Mouse (Mus musculus) hindbrain, embryonic 16.5 days (tissue): ENCODE measurements at regions not wholly inside any gene's neighbourhood (a gene's known extent, or its start where the extent isn't known, plus 50 kb on each side); places are given as distances from the start of the nearest gene placed in this dataset.

Source experiments
- ATAC-seq: fragments of 200-750 bp; cut with Nextera tagmentation; 2 replicates; pipeline ENCODE4 v1.8.0; 2017; ENCODE audit warnings: moderate TSS enrichment, moderate library complexity
- H3K27ac ChIP-seq: fragments of 300-500 bp; sonication (generic); 2 replicates; pipeline ENCODE4 v1.5.1; 2014; ENCODE audit warnings: low read depth, mild to moderate bottlenecking, control low read depth, low read length, moderate library complexity
- H3K27me3 ChIP-seq: fragments of 300-500 bp; sonication (generic); replicated peaks from 2 replicates; pipeline ENCODE4 v1.6.1; 2014; ENCODE audit warnings: low read length; ENCODE audit not compliant: control insufficient read depth, insufficient read depth
- H3K36me3 ChIP-seq: fragments of 300-500 bp; sonication (generic); 2 replicates; pipeline ENCODE4 v1.6.1; 2014; ENCODE audit warnings: mild to moderate bottlenecking, low read length, moderate library complexity, mixed read lengths; ENCODE audit not compliant: control insufficient read depth, insufficient read depth
- H3K4me1 ChIP-seq: fragments of 300-500 bp; sonication (generic); 2 replicates; pipeline ENCODE4 v1.6.1; 2014; ENCODE audit warnings: low read depth, low read length; ENCODE audit not compliant: control insufficient read depth, insufficient read depth
- H3K4me2 ChIP-seq: fragments of 300-500 bp; sonication (generic); 2 replicates; pipeline ENCODE4 v1.6.1; 2014; ENCODE audit warnings: mild to moderate bottlenecking, low read length, control low read depth, moderate library complexity
- H3K4me3 ChIP-seq: fragments of 300-500 bp; sonication (generic); 2 replicates; pipeline ENCODE4 v1.5.1; 2014; ENCODE audit warnings: mild to moderate bottlenecking, low read length, control low read depth, moderate library complexity
- H3K9ac ChIP-seq: fragments of 300-500 bp; sonication (generic); 2 replicates; pipeline ENCODE4 v1.6.1; 2014; ENCODE audit warnings: low read depth, mild to moderate bottlenecking, control low read depth, low read length, moderate library complexity
- H3K9me3 ChIP-seq: fragments of 300-500 bp; sonication (generic); 2 replicates; pipeline ENCODE4 v1.6.1; 2014; ENCODE audit warnings: mild to moderate bottlenecking, low read length, moderate library complexity; ENCODE audit not compliant: control insufficient read depth
- WGBS: fragments of 180-500 bp; shearing (Covaris S2); extraction: QIAGEN DNeasy Blood & Tissue Kit; methylation state at CpG from one replicate; pipeline ENCODE4 v1.1.7; 2014; 5-methylcytosine and 5-hydroxymethylcytosine counted together

GRCm38 (mm10) chr8:125619336-125619906, 49.8 kb upstream of the Sipa1l2 start:
- no peaks in the 10 kb centered on the region for H3K27me3 ChIP-seq
- H3K9ac ChIP-seq, result 0 out of 2 replicates have a peak overlapping the region, but pooled peaks have one; percentile 4
- 0 out of 2 replicates have a peak overlapping the region, but pooled peaks have one; percentile 15 for H3K27ac ChIP-seq
- 30% methylated on average over 12 of the region's 12 CpGs for WGBS
- H3K9me3 ChIP-seq, result no peaks in the 10 kb centered on the region
- no peak for ATAC-seq
- no peak overlapping the region for H3K4me3 ChIP-seq
- peaks cover 8% of the 10 kb centered on the region for H3K4me1 ChIP-seq
- H3K36me3 ChIP-seq, result no peaks in the 10 kb centered on the region
- no peak overlapping the region for H3K4me2 ChIP-seq
